Mouse (Mus musculus) mesoderm, embryonic 11.5 days (tissue): Measurements from ENCODE around the gene Zfp385a.
A peak's percentile ranks its signal among the peaks of the same experiment; 100 is the strongest.

Experiments used
- DNase-seq: peaks from one replicate; pipeline ENCODE4 v3.0.0-alpha.2; 2012; ENCODE audit warnings: low read depth, low spot score

Zfp385a gene

GRCm38 (mm10) chr15:103363809-103364208 is 23.9 kb upstream of the Zfp385a start:
- DNase-seq = no peak

GRCm38 (mm10) chr15:103362950-103363349 is 23.1 kb upstream of the Zfp385a start:
- no peak for DNase-seq

- no peak for DNase-seq
Observed at GRCm38 (mm10) chr15:103362333-103362732, 22.4 kb upstream of the Zfp385a start.

GRCm38 (mm10) chr15:103361269-103361668 is 21.4 kb upstream of the Zfp385a start:
- no peak for DNase-seq

- no peak for DNase-seq
Observed at GRCm38 (mm10) chr15:103359869-103360602, 20.1 kb upstream of the Zfp385a start.

- DNase-seq = no peak
Observed at GRCm38 (mm10) chr15:103359122-103359510, 19.2 kb upstream of the Zfp385a start.

- DNase-seq = no peak
Observed at GRCm38 (mm10) chr15:103358278-103359121, 18.6 kb upstream of the Zfp385a start.

- DNase-seq = no peak
Observed at GRCm38 (mm10) chr15:103357817-103358216, 17.9 kb upstream of the Zfp385a start.

- no peak for DNase-seq
Observed at GRCm38 (mm10) chr15:103356130-103356529, 16.2 kb upstream of the Zfp385a start.

- DNase-seq = no peak
Observed at GRCm38 (mm10) chr15:103355420-103355819, 15.5 kb upstream of the Zfp385a start.

- no peak for DNase-seq
Observed at GRCm38 (mm10) chr15:103354690-103355089, 14.8 kb upstream of the Zfp385a start.

GRCm38 (mm10) chr15:103353511-103354256 is 13.8 kb upstream of the Zfp385a start:
- no peak for DNase-seq

GRCm38 (mm10) chr15:103352856-103353255 is 13.0 kb upstream of the Zfp385a start:
- DNase-seq = peak; percentile 77

GRCm38 (mm10) chr15:103347275-103347684 is 7.4 kb upstream of the Zfp385a start:
- DNase-seq = peak; percentile 67

GRCm38 (mm10) chr15:103345789-103346188 is 5.9 kb upstream of the Zfp385a start:
- DNase-seq = no peak

- no peak for DNase-seq
Observed at GRCm38 (mm10) chr15:103343556-103343955, 3.7 kb upstream of the Zfp385a start.

- no peak for DNase-seq
Observed at GRCm38 (mm10) chr15:103343008-103343407, 3.1 kb upstream of the Zfp385a start.

GRCm38 (mm10) chr15:103342415-103342814 is 2.5 kb upstream of the Zfp385a start:
- peak; percentile 90 for DNase-seq

GRCm38 (mm10) chr15:103341547-103341946 is 1.7 kb upstream of the Zfp385a start:
- no peak for DNase-seq

- no peak for DNase-seq
Observed at GRCm38 (mm10) chr15:103340786-103341185, 893 bp upstream of the Zfp385a start.

GRCm38 (mm10) chr15:103339166-103339960 is 530 bp downstream of the Zfp385a start:
- DNase-seq = no peak
